Mouse (Mus musculus): Measurements from ENCODE around the gene Krtap5-2. TPM values are rescaled to one million over a fixed set of nuclear protein-coding genes. Genes with fewer than 3 reads are reported as not detected.

Gene Krtap5-2
- polyA plus RNA-seq (2015; fragmentation: Nextera tagmentation; extraction: Ambion mirVana), result not detected in 2 replicates

DNA sequence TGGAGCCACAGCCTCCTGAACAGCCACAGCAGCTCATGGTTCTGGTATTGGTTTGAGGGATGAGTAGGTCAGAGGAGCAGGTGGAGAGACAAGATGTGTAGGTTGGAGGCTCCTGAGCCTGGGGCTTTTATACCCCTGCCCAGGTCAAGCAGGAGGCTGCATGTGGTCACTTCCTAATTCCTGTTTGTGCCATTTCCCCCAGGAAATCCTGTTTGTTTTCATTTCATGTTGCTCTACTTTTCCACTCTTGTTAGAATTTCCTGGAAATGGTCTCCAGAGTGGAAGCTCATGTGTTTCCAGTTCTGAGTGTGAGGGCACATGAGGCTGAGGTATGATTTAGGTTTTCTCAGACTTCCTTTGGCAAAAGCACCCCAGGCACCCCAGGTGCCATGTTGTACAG, at the start of gene Krtap5-2:
Gene Krtap5-2 (minus strand): TSS at position 101 of the 400 bp plus-strand sequence.

DNA sequence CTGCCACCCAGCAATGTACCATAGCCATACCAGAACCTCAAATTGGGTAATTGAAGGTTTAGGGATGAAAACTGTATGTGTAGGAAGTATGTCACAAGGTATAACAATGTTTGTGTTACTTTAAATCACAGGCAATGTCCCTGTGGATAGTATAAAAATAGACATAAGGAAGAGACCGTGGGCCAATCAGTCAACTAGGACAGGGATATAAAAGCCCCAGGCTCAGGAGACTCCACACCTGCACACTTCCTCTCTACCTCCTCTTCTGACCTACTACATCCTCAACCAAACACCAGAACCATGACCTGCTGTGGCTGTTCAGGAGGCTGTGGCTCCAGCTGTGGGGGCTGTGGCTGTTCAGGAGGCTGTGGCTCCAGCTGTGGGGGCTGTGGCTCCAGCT, 35.8 kb upstream of the Krtap5-2 start, which contains the start of gene Gm7579:
Gene Gm7579 (plus strand): TSS at position 301 of the 400 bp plus-strand sequence.

DNA sequence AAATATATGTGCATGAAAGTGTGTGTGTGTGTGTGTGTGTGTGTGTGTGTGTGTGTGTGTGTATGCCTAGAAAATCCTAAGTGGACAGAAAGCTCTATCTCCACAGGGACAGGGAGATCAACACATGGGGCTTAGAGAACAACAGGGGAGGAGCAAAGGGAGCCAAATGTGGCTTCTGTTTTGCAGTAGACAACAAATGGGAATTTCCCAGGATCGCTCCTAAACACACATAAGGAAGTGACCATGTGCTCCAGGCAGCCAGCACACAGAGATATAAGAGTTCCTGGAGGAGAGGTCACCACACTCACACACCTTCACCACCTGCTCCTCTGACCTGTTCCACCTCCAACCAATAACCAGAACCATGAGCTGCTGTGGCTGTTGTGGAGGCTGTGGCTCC, 25.3 kb upstream of the Krtap5-2 start, which contains the start of gene Krtap5-3:
Gene Krtap5-3 (plus strand): TSS at position 301 of the 400 bp plus-strand sequence.

GRCm38 (mm10) chr7:142190289-142190688, 14.5 kb upstream of the Krtap5-2 start, which contains the start of gene Gm10153:
Gm10153 (minus strand) TSS chr7:142190389.

GRCm38 (mm10) chr7:142165639-142166038, 10.2 kb downstream of the Krtap5-2 start, which contains the start of gene Gm4553:
Gm4553 (minus strand) TSS chr7:142165739.

GRCm38 (mm10) chr7:142157013-142157412, 18.8 kb downstream of the Krtap5-2 start, which contains the start of gene Gm29735:
Gm29735 (minus strand) TSS chr7:142157113.

GRCm38 (mm10) chr7:142144507-142144906, 31.3 kb downstream of the Krtap5-2 start, which contains the start of gene Gm45337:
Gm45337 (minus strand) TSS chr7:142144607.

GRCm38 (mm10) chr7:142135934-142136333, 39.9 kb downstream of the Krtap5-2 start, which contains the start of gene Gm39115:
Gm39115 (minus strand) TSS chr7:142136034.

Other genes starting within 250 kb of the Krtap5-2 start
- 20.1 and 22.0 TPM in 2 replicates for gene Brsk2, start 226.3 kb downstream of the Krtap5-2 start, polyA plus RNA-seq (2015; fragmentation: Nextera tagmentation; extraction: Ambion mirVana)
- gene Mob2, start 114.9 kb downstream of the Krtap5-2 start, polyA plus RNA-seq (2015; fragmentation: Nextera tagmentation; extraction: Ambion mirVana), result 42.3 and 44.3 TPM in 2 replicates
- gene Dusp8, start 80.2 kb downstream of the Krtap5-2 start, polyA plus RNA-seq (2015; fragmentation: Nextera tagmentation; extraction: Ambion mirVana), result 122 and 126 TPM in 2 replicates
- gene Gm45618, start 55.3 kb downstream of the Krtap5-2 start, polyA plus RNA-seq (2015; fragmentation: Nextera tagmentation; extraction: Ambion mirVana), result not detected in 2 replicates
- not detected in 2 replicates for gene Gm39115, start 40.0 kb downstream of the Krtap5-2 start, polyA plus RNA-seq (2015; fragmentation: Nextera tagmentation; extraction: Ambion mirVana)
- not detected in 2 replicates for gene Gm45337, start 31.4 kb downstream of the Krtap5-2 start, polyA plus RNA-seq (2015; fragmentation: Nextera tagmentation; extraction: Ambion mirVana)
- not detected in 2 replicates for gene Gm29735, start 18.9 kb downstream of the Krtap5-2 start, polyA plus RNA-seq (2015; fragmentation: Nextera tagmentation; extraction: Ambion mirVana)
- not detected in 2 replicates for gene Gm4553, start 10.3 kb downstream of the Krtap5-2 start, polyA plus RNA-seq (2015; fragmentation: Nextera tagmentation; extraction: Ambion mirVana)
- not detected in 2 replicates for gene Gm10153, start 14.4 kb upstream of the Krtap5-2 start, polyA plus RNA-seq (2015; fragmentation: Nextera tagmentation; extraction: Ambion mirVana)
- not detected in 2 replicates for gene Krtap5-3, start 25.4 kb upstream of the Krtap5-2 start, polyA plus RNA-seq (2015; fragmentation: Nextera tagmentation; extraction: Ambion mirVana)
- gene Gm7579, start 35.9 kb upstream of the Krtap5-2 start, polyA plus RNA-seq (2015; fragmentation: Nextera tagmentation; extraction: Ambion mirVana), result not detected in 2 replicates
- gene Krtap5-5, start 54.0 kb upstream of the Krtap5-2 start, polyA plus RNA-seq (2015; fragmentation: Nextera tagmentation; extraction: Ambion mirVana), result not detected in 2 replicates
- gene Gm40460, start 65.1 kb upstream of the Krtap5-2 start, polyA plus RNA-seq (2015; fragmentation: Nextera tagmentation; extraction: Ambion mirVana), result not detected in 2 replicates
- gene Gm2431, start 82.3 kb upstream of the Krtap5-2 start, polyA plus RNA-seq (2015; fragmentation: Nextera tagmentation; extraction: Ambion mirVana), result not detected in 2 replicates
- not detected in 2 replicates for gene Gm4559, start 98.4 kb upstream of the Krtap5-2 start, polyA plus RNA-seq (2015; fragmentation: Nextera tagmentation; extraction: Ambion mirVana)
- gene Krtap5-1, start 121.1 kb upstream of the Krtap5-2 start, polyA plus RNA-seq (2015; fragmentation: Nextera tagmentation; extraction: Ambion mirVana), result not detected in 2 replicates
- not detected in 2 replicates for gene Krtap5-4, start 127.5 kb upstream of the Krtap5-2 start, polyA plus RNA-seq (2015; fragmentation: Nextera tagmentation; extraction: Ambion mirVana)
- 31.7 and 34.0 TPM in 2 replicates for gene Ifitm10, start 197.7 kb upstream of the Krtap5-2 start, polyA plus RNA-seq (2015; fragmentation: Nextera tagmentation; extraction: Ambion mirVana)
- 1.2 TPM in 1 of 2 replicates, not detected in the other for gene Gm49369, start 206.7 kb upstream of the Krtap5-2 start, polyA plus RNA-seq (2015; fragmentation: Nextera tagmentation; extraction: Ambion mirVana)
- 389 and 402 TPM in 2 replicates for gene Ctsd, start 212.0 kb upstream of the Krtap5-2 start, polyA plus RNA-seq (2015; fragmentation: Nextera tagmentation; extraction: Ambion mirVana)

Data from neural tube, postnatal 0 days (tissue).